Mouse (Mus musculus): ENCODE measurements around the gene Olfr1098.

DNA sequence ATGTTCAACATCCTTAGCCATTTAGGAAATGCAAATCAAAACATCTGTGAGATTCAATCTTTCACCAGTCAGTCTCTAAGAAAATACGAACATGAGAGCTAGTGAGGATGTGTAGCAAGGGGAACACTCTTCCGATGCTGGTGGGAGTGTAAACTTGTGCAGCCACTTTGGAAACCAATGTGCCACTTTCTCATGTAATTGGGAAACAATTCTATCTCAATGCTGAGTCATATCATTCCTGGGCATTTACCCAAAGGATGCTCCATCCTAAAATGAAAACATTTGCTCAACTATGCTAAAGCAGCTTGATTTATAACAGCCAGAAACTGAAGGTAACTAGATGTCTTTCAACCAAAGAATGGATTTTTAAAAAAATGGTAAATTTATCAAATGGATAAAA lies 18.7 kb downstream of the Olfr1098 start:
- TF ChIP-seq CTCF (IDR thresholded peaks at IDR 0.05; ENCODE audit: low read depth), result no peak
- no peak for TF ChIP-seq EP300 (IDR thresholded peaks at IDR 0.05; ENCODE audit: low read depth)
